Mouse (Mus musculus): ENCODE data around the gene Rabgap1l. TPM values are rescaled to one million over a fixed set of nuclear protein-coding genes. Genes with fewer than 3 reads are reported as not detected.

Rabgap1l gene
- polyA plus RNA-seq, 1 experiment from 2014 or later, result 44.8 TPM

DNA sequence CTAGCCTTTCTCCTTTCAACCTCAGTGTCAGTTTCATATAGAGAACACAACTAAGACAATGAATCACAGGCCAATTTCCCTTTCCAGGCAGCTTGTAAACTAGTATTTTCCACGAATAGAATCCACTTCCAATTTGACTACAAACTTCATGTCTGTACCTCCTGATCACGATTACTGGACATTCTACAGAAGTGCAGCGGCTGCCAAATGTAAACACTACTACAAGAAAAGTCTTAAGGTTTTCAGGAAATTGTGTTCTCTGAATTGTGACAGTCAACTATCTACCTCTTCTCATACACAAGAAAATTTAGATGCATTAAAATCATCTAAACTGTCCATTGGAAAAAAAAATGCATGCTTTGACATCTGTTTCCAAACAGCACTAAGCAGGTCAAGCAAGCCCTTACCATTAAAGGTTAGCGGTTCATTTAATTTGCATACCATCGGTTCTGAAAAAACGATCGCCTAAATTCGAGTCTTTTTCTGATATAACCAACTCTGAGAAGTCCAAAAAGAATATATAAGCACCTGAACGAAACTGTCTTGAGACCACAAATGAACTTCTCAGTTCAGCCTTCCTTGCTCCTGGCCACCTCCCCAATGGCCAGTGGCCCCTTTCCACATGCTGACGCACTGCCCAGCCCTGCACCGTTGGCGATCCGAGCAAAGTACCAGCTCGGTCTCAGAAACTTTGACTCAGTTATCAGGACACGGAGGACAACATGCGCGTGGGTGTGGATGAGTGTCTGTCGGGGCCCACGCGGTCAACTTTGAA, 1.4 kb downstream of the Rabgap1l start:
- 10% methylated on average over 20 of the region's 20 CpGs for WGBS
- H3K9ac ChIP-seq (replicated peaks; ENCODE audit: low read length), result peak overlapping the region; percentile 79
- no peaks in the 10 kb centered on the region for H3K9me3 ChIP-seq (ENCODE audit: control insufficient read depth, low read length)
- H3K4me3 ChIP-seq (replicated peaks; ENCODE audit: low read depth, low read length), result peak overlapping the region; percentile 78
- 0 out of 2 replicates have a peak, but pooled peaks have one; percentile 9 for ATAC-seq (ENCODE audit: low FRiP score, low TSS enrichment)
- no peaks in the 10 kb centered on the region for H3K27me3 ChIP-seq (ENCODE audit: control insufficient read depth, insufficient read depth, low read length)
- no peak for DNase-seq
- H3K4me2 ChIP-seq (ENCODE audit: low read length), result peak overlapping the region; percentile 98
- no peak overlapping the region for H3K27ac ChIP-seq (replicated peaks; ENCODE audit: low read depth, low read length)
- H3K4me1 ChIP-seq (ENCODE audit: control insufficient read depth, insufficient read depth, low read length), result peaks cover 7% of the 10 kb centered on the region
- no peaks in the 10 kb centered on the region for H3K36me3 ChIP-seq (ENCODE audit: control insufficient read depth, insufficient read depth, low read length)

DNA sequence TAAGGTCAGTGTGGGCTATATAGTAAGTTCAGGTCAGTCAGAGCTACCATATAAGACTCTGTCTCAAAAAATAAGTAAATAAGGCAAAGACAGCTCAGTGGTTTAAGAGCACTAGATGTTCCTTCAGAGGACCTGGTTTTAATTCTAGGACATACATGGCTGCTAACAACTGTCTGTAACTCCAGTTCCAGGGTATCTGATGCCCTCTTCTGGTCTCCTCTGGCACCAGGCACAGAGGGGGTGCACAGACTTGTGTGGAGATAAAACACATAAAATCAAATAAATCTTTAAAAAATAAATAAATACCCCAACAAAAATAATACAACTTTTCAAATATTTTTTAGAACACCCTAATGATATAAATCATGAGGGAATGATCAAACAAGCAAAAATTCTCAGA, 2.4 kb downstream of the Rabgap1l start:
- H3K9ac ChIP-seq (replicated peaks; ENCODE audit: low read length), result no peak overlapping the region
- H3K4me2 ChIP-seq (ENCODE audit: low read length), result no peak overlapping the region
- ATAC-seq (ENCODE audit: low FRiP score, low TSS enrichment), result no peak
- peaks cover 7% of the 10 kb centered on the region for H3K4me1 ChIP-seq (ENCODE audit: control insufficient read depth, insufficient read depth, low read length)
- H3K4me3 ChIP-seq (replicated peaks; ENCODE audit: low read depth, low read length), result no peak overlapping the region
- no peak for DNase-seq
- H3K27ac ChIP-seq (replicated peaks; ENCODE audit: low read depth, low read length), result no peak overlapping the region
- no peaks in the 10 kb centered on the region for H3K27me3 ChIP-seq (ENCODE audit: control insufficient read depth, insufficient read depth, low read length)
- no peaks in the 10 kb centered on the region for H3K9me3 ChIP-seq (ENCODE audit: control insufficient read depth, low read length)
- no peaks in the 10 kb centered on the region for H3K36me3 ChIP-seq (ENCODE audit: control insufficient read depth, insufficient read depth, low read length)

DNA sequence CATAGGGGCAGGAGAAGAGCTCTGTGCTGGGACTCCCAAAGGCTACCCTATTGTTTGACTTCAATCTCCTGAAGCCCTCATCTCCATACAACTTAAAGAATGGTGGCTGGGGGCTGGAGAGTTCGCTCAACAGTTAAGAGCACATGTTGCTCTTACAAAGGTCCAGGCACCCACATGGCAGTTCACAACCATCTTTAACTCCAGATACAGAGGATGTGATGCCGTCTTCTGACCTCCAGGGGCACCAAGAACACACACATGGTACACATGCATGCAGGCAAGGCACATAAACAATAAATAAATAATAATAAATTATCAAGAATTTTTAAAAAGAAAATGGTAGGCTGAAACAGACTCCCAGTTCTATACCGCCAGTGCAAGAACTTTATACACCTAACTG, 3.1 kb downstream of the Rabgap1l start:
- Histone ChIP-seq H3K27me3 (ENCODE audit: control insufficient read depth, insufficient read depth, low read length) (no peaks in the 10 kb centered on the region), H3K27ac (replicated peaks; ENCODE audit: low read depth, low read length) (no peak overlapping the region), H3K4me3 (replicated peaks; ENCODE audit: low read depth, low read length) (no peak overlapping the region), H3K36me3 (ENCODE audit: control insufficient read depth, insufficient read depth, low read length) (no peaks in the 10 kb centered on the region), H3K4me2 (ENCODE audit: low read length) (no peak overlapping the region), H3K4me1 (ENCODE audit: control insufficient read depth, insufficient read depth, low read length) (peaks cover 7% of the 10 kb centered on the region), H3K9me3 (ENCODE audit: control insufficient read depth, low read length) (no peaks in the 10 kb centered on the region), H3K9ac (replicated peaks; ENCODE audit: low read length) (no peak overlapping the region)
- ATAC-seq (ENCODE audit: low FRiP score, low TSS enrichment) (no peak), DNase-seq (no peak)
- 82% methylated on average over 3 of the region's 3 CpGs for WGBS

DNA sequence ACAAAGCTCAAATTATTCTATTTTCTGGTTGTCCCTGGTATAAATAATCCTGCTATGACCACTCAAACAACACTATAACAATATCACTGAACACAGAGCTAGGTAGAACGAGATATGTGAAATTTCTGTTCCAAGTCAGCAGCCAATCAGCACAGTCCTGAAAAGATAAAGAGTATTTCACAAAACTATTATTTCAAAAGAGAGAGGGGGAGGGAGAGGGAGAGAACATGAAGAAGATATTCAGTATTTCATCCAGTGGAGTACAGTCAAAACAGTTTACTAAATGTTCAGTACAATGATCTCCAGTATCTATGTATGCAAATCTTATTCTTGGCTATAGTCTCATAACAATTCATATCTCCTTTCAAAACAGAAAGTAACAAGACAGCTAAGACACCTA, 5.1 kb downstream of the Rabgap1l start:
- DNase-seq (no peak), ATAC-seq (ENCODE audit: low FRiP score, low TSS enrichment) (no peak)
- WGBS, result 93% methylated on average over 1 of the region's 1 CpGs
- Histone ChIP-seq H3K36me3 (ENCODE audit: control insufficient read depth, insufficient read depth, low read length) (no peaks in the 10 kb centered on the region), H3K9ac (replicated peaks; ENCODE audit: low read length) (no peak overlapping the region), H3K9me3 (ENCODE audit: control insufficient read depth, low read length) (no peaks in the 10 kb centered on the region), H3K4me1 (ENCODE audit: control insufficient read depth, insufficient read depth, low read length) (peaks cover 7% of the 10 kb centered on the region), H3K4me2 (ENCODE audit: low read length) (no peak overlapping the region), H3K27ac (replicated peaks; ENCODE audit: low read depth, low read length) (no peak overlapping the region), H3K27me3 (ENCODE audit: control insufficient read depth, insufficient read depth, low read length) (no peaks in the 10 kb centered on the region), H3K4me3 (replicated peaks; ENCODE audit: low read depth, low read length) (no peak overlapping the region)

DNA sequence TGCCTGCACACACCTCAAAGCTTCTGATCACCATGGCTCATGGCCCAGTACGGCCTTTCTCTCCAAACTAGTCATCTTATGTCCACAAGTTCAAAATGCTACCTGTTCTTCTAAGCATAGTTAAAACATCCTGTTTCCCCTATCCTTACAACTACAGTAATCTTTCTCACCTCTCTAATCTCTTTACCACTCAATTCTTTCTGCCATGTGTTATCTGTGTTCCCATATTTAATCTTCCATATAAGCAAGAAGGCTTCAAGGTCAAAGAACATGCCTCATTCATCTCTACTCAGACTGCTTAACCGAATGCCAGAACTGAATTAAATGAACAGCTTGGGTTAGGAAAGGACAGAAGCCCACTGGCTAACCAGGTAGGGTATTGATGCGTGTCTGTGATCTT, 5.8 kb downstream of the Rabgap1l start:
- 86% methylated on average over 3 of the region's 3 CpGs for WGBS
- no peak overlapping the region for H3K9ac ChIP-seq (replicated peaks; ENCODE audit: low read length)
- H3K9me3 ChIP-seq (ENCODE audit: control insufficient read depth, low read length), result no peaks in the 10 kb centered on the region
- H3K36me3 ChIP-seq (ENCODE audit: control insufficient read depth, insufficient read depth, low read length), result no peaks in the 10 kb centered on the region
- H3K27ac ChIP-seq (replicated peaks; ENCODE audit: low read depth, low read length), result no peak overlapping the region
- peaks cover 7% of the 10 kb centered on the region for H3K4me1 ChIP-seq (ENCODE audit: control insufficient read depth, insufficient read depth, low read length)
- no peak overlapping the region for H3K4me3 ChIP-seq (replicated peaks; ENCODE audit: low read depth, low read length)
- no peak for ATAC-seq (ENCODE audit: low FRiP score, low TSS enrichment)
- no peak for DNase-seq
- H3K4me2 ChIP-seq (ENCODE audit: low read length), result no peak overlapping the region
- H3K27me3 ChIP-seq (ENCODE audit: control insufficient read depth, insufficient read depth, low read length), result no peaks in the 10 kb centered on the region

DNA sequence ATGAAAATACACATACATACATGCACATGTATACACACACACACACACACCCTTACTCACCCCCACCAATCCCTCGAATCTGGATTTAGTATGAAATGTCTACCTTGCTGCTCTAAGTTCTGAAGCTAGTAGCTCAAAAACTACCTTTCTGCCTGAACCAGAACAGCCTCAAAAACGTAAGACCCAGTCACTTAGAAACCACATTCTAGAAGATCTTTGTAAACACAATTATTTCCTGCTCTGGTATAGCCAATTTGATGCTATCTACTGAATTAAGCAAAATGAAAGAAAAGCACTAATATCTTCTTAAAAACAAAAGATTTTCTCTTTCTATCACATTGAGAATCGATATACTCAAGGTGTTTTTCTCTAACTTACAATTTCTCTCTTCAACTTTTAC, 6.4 kb downstream of the Rabgap1l start:
- H3K4me1 ChIP-seq (ENCODE audit: control insufficient read depth, insufficient read depth, low read length), result peaks cover 3% of the 10 kb centered on the region
- no peak overlapping the region for H3K4me3 ChIP-seq (replicated peaks; ENCODE audit: low read depth, low read length)
- H3K4me2 ChIP-seq (ENCODE audit: low read length), result no peak overlapping the region
- H3K9me3 ChIP-seq (ENCODE audit: control insufficient read depth, low read length), result no peaks in the 10 kb centered on the region
- no peaks in the 10 kb centered on the region for H3K27me3 ChIP-seq (ENCODE audit: control insufficient read depth, insufficient read depth, low read length)
- no peak for ATAC-seq (ENCODE audit: low FRiP score, low TSS enrichment)
- H3K27ac ChIP-seq (replicated peaks; ENCODE audit: low read depth, low read length), result no peak overlapping the region
- DNase-seq, result no peak
- 89% methylated on average over 3 of the region's 3 CpGs for WGBS
- no peak overlapping the region for H3K9ac ChIP-seq (replicated peaks; ENCODE audit: low read length)
- no peaks in the 10 kb centered on the region for H3K36me3 ChIP-seq (ENCODE audit: control insufficient read depth, insufficient read depth, low read length)

DNA sequence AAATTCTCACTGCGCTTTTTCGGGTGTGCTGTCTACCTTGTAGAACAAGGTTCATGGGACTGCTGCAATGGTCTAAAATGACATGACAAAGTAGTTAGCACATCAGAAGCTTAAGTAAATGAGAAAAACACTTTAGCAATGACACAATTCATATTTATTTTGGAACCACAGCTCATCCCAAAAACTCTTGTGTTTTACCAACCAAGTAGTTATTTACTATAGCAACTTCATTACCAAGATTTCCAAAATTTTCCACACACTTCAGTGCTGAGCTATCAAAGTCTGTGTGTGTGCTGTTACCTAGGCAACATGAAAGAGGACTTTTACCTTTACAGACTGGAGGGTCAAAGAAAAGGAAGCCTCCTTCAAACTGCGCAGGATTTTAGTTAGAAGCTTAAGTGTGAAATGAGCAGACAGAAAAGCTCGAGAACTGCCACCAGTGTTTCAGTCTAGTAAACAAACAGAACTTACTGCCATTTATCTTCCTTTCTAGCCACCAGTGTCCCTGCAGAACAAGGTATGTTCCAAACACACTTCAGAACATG, 7.3 kb downstream of the Rabgap1l start:
- ATAC-seq (ENCODE audit: low FRiP score, low TSS enrichment) (no peak), DNase-seq (no peak)
- no peaks in the 10 kb centered on the region for H3K9me3 ChIP-seq (ENCODE audit: control insufficient read depth, low read length)
- H3K4me2 ChIP-seq (ENCODE audit: low read length), result no peak overlapping the region
- H3K9ac ChIP-seq (replicated peaks; ENCODE audit: low read length), result no peak overlapping the region
- no peak overlapping the region for H3K27ac ChIP-seq (replicated peaks; ENCODE audit: low read depth, low read length)
- no peaks in the 10 kb centered on the region for H3K27me3 ChIP-seq (ENCODE audit: control insufficient read depth, insufficient read depth, low read length)
- no peaks in the 10 kb centered on the region for H3K4me1 ChIP-seq (ENCODE audit: control insufficient read depth, insufficient read depth, low read length)
- no peaks in the 10 kb centered on the region for H3K36me3 ChIP-seq (ENCODE audit: control insufficient read depth, insufficient read depth, low read length)
- H3K4me3 ChIP-seq (replicated peaks; ENCODE audit: low read depth, low read length), result no peak overlapping the region
- WGBS, result 76% methylated on average over 4 of the region's 4 CpGs

DNA sequence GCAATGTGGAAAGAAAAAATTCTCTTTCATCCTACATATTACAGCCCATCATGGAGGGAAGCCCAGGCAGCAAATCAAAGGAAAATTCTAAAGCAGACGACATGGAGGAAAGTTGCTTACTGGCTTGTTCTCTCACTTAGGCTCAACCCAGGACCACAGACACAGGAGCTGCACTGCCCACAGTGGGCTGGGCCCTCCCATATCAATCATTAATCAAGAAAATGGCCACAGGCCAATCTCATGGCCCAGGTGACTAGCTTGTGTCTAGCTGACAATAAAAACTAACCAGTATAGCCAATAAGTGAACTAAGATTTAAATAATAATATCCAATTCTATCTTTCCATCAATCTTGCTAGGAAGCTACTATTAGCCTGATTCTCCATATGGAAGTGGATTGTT, 8.9 kb downstream of the Rabgap1l start:
- Histone ChIP-seq H3K4me2 (ENCODE audit: low read length) (no peak overlapping the region), H3K27me3 (ENCODE audit: control insufficient read depth, insufficient read depth, low read length) (no peaks in the 10 kb centered on the region), H3K9me3 (ENCODE audit: control insufficient read depth, low read length) (no peaks in the 10 kb centered on the region), H3K9ac (replicated peaks; ENCODE audit: low read length) (no peak overlapping the region), H3K4me1 (ENCODE audit: control insufficient read depth, insufficient read depth, low read length) (no peaks in the 10 kb centered on the region), H3K27ac (replicated peaks; ENCODE audit: low read depth, low read length) (no peak overlapping the region), H3K4me3 (replicated peaks; ENCODE audit: low read depth, low read length) (no peak overlapping the region), H3K36me3 (ENCODE audit: control insufficient read depth, insufficient read depth, low read length) (no peaks in the 10 kb centered on the region)
- 92% methylated on average over 1 of the region's 1 CpGs for WGBS
- DNase-seq (no peak), ATAC-seq (ENCODE audit: low FRiP score, low TSS enrichment) (no peak)

DNA sequence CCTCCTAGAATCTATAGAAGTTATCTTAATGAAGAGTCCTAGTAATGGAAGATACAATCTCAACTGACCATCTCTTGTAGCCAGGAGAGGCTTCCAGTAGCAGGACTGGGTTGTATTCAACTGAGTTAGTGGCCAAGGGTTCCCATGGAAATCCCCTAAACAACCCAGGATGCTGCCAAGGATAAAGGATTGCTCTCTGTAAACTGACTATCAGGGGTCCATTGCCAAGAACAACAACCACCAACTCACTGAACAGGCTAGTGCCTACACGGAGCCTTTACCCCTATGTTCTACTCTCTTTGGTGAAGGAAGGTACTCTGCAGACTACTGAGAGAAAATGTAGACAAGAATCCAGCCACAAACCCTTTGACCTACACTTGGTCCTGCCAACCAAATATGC, 18.8 kb downstream of the Rabgap1l start:
- DNase-seq (no peak), ATAC-seq (ENCODE audit: low FRiP score, low TSS enrichment) (no peak)
- H3K4me2 ChIP-seq (ENCODE audit: low read length), result no peak overlapping the region
- no peak overlapping the region for H3K4me3 ChIP-seq (replicated peaks; ENCODE audit: low read depth, low read length)
- no peaks in the 10 kb centered on the region for H3K4me1 ChIP-seq (ENCODE audit: control insufficient read depth, insufficient read depth, low read length)
- no peaks in the 10 kb centered on the region for H3K36me3 ChIP-seq (ENCODE audit: control insufficient read depth, insufficient read depth, low read length)
- H3K9ac ChIP-seq (replicated peaks; ENCODE audit: low read length), result no peak overlapping the region
- H3K27me3 ChIP-seq (ENCODE audit: control insufficient read depth, insufficient read depth, low read length), result no peaks in the 10 kb centered on the region
- H3K9me3 ChIP-seq (ENCODE audit: control insufficient read depth, low read length), result no peaks in the 10 kb centered on the region
- 85% methylated on average over 1 of the region's 1 CpGs for WGBS
- H3K27ac ChIP-seq (replicated peaks; ENCODE audit: low read depth, low read length), result no peak overlapping the region
